Mouse (Mus musculus): Measurements from ENCODE around the gene Pnlip.

The Pnlip gene

GRCm38 (mm10) chr19:58728445-58729031, 76.2 kb downstream of the Pnlip start, which contains the start of gene Pnliprp1:
Pnliprp1 (plus strand) TSS chr19:58728887.
- DNase-seq = no peak
